Mouse (Mus musculus) gonadal fat pad, adult 2 months (tissue): Measurements from ENCODE around the gene Arl6ip4. TPM values are rescaled to one million over a fixed set of nuclear protein-coding genes. Genes with fewer than 3 reads are reported as not detected.
A peak's percentile ranks its signal among the peaks of the same experiment; 100 is the strongest.

Experiments
- DNase-seq: peaks from one replicate; pipeline ENCODE4 v3.0.0-alpha.2; 2012; ENCODE audit warnings: low read depth
- polyA plus RNA-seq: library from polyadenylated mRNA; depleted of rRNA; stranded (reverse); fragments of >200 nt; gene quantifications from 2 replicates; pipeline ENCODE4 v1.2.3, GENCODE M21; 2012; rRNA removed

Gene Arl6ip4
- polyA plus RNA-seq = 34.4 and 36.2 TPM in 2 replicates

DNA sequence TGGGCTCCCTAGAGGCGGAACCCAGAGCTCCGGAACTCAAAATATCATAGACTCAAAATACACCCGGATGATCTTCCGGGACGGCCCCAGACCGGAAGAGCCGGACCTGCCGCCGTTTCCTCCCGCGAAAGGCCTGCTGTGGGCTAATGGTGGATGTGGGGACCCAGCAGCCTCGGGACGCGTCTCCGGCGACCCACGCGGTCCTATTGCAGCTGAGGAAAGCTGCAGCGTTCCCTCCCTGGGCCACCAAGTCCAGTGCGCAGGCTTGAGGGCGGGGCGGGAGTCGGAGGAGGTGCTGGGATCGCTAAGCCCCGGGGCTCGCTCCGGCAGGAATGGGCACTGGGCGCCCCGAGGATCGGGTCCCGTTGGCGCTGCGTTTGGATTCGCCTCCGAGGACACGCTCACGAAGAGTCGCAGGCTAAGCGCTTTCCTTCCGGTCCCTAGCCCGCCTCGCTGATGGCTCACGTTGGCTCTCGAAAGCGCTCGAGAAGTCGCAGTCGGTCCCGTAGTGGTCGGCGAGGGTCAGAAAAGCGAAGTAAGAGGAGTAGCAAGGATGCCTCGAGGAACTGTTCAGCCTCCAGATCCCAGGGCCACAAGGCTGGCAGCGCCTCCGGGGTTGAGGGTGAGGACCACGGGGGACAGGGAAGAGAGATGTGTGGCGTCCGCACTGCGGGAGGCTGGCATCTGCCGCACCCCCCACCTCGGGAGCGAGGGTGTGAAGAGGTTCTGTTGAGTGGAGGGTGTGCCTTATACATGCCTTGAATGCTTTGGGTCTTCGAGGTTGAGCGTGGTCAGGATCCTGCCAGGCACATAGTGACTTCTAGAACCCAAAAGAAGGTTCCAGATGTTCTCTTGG lies at the start of gene Arl6ip4:
Gene Arl6ip4 (plus strand): TSS at position 100 of the 856 bp plus-strand sequence.
- DNase-seq = no peak

DNA sequence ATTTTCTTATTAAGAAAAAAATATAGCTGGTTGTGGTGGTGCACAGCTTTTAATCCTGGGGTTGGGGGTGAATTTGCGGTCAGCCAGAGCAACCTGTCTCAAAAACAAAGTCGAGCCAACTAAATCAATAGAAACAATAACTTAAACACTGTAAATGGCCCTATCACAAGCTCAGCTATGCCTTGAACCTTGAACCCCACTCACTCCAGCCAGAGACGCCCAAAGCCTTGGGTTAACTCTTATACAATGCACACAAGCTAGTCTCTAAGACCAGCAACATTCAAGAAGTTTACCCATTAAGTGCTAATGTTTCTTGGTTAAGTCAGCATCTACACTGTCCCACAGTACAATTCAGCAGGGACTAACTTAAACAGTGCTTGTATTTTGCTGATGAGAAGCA lies 46.2 kb upstream of the Arl6ip4 start:
- no peak for DNase-seq

DNA sequence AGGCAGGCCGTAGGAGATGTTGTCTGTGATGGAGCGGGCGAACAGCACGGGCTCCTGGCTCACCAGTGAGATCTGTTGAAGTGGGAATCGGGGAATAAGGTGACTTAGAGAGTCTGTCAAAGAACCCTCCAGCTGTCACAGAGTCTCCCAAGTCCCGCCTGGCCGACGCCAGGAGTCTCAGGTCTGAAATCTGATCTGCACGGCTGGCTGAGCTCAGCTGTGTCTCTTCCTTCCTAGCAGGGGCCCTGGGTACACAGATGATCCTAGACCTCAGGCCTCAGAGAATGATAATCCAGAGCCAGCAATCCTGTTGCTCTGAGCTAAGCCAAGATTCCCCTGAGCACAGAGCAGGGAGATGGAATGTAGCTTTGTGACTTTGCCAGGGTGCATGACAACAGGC lies 42.2 kb upstream of the Arl6ip4 start:
- no peak for DNase-seq

DNA sequence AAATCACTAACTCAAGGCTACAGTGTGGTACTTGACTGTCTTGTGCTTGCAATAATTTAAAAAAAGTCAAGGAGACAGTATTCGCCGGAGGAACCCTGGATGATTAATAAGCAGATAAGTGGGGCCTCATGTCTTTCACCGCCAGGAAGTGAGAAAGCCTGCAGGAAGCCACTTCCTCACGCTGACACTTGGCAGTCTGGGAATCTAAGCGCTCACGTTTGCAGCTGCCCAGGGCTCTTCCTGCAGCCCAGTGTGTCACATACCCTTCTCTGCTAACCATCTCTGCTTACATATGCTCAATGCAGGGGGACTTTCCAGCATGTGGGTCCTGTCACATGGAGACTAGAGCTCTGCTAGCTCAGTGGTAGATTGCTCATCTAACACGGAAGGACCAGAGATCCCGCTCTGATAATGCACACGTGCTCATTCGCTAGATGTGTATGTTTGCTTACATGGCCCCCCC lies 41.0 kb upstream of the Arl6ip4 start:
- DNase-seq = no peak

DNA sequence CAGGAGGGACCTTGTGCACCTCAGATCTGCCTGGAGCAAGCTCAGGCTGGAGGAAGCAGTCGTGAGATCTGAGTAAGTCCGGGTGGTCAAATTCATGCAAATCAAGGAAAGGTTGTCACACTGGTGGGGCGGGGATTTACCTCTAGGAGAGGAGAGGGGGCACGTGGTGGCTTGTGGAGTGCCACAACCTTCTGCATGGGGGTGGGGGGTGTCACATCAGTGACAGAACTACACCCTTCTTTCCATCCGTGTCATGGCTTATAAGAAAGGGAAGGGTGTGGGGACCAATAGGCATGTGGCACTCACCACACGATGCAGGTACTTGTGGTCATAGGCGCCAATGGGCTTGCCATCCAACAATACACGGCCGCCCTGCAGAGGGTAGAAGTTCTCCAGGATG lies 40.2 kb upstream of the Arl6ip4 start:
- DNase-seq = no peak

DNA sequence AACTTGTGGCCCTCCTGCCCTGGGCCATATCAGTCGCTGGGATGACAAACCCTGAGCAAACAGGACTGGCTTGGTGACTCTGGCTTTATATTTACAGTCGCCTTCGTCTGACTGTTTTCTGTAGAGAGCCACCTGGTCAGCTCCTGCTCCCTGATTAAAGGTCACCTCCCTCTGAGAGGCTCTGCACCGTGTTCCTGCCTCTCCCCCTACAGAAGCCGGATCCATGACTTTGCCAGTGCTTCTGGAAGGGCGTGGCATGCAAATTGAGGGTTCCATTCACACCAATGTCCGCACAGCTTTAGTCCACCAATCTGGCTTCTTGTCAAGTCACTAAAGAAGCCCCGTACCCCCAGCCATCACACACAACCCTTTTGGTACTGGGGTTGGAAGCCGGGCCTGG lies 39.3 kb upstream of the Arl6ip4 start:
- no peak for DNase-seq

DNA sequence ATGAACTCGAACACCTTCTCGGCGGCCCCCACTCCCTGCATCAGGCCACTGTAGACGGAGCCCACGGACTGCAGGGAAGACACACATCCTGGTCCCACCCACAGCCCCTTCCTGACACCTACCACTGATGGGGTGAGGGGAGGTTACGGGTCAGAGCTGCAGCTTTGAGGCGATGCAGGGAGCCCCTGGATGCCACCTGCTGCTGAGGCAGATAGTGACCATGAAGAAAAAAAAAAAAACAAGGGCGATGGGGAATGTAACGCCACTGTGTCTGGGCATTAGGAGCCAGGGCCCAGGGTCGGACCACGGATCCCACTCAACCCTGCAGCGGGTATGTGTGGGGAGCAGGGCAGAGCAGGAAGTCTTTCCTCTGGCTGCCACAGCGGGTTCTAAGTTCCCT lies 38.6 kb upstream of the Arl6ip4 start:
- no peak for DNase-seq

DNA sequence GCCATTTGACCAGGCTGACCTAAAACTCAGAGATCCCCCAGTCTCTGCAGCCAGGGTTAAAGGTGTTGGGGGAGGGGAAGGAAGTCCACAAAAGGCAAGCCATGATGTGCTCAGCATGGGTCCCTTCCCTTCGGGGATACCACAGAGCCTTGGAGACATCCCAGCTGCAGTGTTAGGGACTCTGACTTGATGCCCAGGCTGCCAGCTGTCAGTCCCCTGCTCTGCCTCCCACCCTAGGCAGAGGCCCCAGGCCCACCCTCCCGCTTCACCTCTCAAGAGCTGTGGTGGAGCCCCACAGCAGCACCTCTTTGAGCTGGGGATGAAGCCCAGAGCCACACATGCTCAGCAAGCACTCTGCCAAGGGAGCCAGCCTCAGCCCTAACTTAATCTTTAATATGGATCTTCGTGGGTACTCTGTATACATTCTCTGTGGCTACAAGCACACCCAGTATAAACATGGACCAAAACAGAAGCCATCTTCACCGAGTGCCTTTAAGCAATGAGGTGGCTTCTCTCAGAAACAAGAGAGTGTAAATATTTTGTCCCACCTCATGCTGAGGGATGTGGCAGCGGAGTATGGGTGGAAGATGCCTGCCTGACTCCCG lies 37.9 kb upstream of the Arl6ip4 start:
- no peak for DNase-seq

DNA sequence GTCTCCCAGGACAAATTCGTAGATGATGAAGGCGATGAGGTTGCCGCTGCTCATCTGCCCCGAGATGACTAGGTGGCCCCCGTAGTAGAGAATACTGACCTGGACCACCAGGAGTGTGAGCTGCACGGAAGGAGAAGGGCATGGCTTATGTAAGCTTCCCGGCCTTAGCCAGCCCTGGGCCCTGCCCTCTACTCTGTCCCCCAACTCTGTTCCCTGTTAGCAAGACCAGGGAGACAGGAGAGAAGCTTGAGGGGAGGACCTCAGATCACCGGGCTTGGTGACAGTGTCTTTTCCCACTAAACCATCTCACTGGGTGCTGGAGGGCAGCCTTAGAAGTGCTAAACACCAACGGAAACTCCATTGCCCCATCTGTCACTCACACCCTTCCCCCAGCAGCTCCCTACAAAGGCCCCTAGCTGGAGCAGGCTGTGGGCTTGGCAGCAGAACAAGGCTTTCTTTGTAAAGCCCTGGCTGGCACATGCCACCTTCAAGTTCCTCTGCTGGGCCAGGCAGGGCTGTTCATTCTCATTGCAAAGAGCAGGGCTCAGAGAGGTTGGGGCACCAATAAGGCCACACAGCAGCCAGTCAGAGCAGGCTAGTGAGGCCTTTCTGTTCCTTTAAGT lies 37.0 kb upstream of the Arl6ip4 start:
- no peak for DNase-seq

DNA sequence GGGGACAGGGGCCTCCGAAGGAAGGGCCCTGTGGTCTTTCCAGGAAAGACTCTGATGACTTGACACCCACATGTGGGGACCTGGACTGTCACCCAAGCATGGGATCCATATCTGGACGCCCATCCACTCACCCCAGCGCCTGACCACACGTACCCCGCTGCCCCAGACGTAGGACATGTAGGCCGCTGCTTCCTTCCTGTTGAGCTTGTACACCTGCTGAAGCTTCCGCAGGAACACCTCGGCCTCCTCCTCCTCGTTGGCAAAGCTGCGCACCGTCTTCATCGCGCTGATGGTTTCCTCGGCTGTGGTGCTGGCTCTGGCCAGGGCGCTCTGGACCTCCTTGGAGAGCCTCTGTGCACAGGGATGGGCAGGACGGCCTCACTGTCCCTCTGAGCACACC lies 36.0 kb upstream of the Arl6ip4 start:
- no peak for DNase-seq

DNA sequence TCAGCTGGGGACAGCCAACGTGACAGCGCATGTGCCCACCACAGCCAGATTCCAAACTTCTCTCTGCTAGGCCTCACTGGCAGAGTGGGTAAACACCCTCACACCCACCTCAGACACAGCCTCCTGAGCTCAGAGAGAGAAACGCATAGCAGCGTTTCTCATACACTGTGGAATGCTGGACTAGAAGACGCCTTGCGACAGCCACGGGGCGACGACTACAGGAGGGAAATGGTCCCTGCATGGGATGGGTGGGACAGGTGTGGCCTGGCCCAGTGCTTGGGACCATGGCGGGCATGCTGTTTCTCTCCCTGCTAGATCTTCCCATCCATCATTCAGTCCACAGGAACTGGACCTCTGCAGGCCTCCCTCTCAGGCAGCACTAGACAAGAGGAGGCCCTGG lies 33.4 kb upstream of the Arl6ip4 start:
- DNase-seq = no peak

DNA sequence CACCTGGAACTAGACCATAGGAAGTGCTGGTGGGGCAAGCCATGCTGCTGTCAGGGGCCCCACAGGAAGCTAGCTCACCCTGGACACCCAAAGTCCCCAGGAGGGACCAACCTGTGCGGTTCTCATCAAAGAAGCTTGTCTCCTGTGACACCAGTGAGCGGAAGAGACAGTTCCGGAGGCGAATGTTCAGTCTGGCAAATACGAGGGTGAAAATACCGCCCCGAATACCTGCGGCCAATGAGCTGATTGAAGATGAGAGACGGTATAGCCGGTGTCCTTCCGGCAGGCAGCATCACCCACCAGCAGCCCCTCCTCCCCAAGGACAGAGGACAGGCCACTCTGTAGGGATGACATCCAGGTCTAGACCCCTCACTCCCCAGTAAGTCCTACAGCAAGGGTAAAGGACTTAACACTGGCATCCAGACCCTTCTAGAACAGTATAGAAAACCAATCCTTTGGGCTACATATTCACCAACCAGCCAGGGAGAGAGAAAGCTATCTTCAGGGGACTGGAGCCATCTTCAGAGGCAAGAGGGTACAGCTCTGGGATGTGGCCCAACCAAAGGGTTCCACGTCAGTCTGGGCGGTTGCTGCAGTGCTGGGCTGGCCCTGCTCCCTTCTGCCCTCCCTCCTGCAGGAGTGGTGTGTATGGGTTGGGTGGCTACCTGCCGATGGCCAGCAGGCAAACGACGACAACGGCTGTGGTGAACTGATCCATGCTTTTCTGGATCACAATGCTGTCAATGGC lies 32.8 kb upstream of the Arl6ip4 start:
- no peak for DNase-seq

DNA sequence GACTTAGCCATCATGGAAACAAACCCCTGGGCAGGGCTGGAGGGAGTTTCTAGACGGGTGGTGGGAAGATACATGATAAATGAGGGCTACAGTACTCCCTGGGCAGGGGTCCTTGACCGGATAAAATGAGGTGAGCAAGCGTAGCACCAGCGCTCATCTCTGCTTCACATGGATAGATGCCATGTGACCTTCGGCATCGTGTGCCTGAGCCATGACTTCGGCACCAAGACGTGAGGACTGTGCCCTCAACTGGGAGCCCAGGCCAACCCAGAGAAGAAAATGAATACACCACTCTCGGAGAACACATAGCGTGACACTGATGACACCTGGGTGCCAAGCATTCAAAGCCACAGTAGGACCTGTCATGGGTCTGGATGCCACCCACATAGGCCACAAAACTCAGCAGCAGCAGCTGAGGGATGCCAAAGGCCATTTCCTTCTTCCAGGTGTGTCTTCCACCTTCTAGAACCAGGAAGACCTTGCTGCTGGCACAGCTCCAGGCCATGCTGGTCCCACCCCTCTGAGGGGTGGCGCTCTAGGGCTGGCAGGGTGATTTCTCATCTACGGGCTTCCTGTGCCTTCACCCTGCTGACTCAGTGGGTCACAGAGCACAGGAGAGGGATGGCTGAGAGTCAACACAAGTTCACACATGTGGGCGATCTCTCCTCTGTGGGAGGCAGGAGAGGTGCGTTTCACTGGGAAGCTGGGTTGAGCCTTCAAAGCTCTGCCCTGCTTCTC lies 31.9 kb upstream of the Arl6ip4 start:
- peak; percentile 57 for DNase-seq

DNA sequence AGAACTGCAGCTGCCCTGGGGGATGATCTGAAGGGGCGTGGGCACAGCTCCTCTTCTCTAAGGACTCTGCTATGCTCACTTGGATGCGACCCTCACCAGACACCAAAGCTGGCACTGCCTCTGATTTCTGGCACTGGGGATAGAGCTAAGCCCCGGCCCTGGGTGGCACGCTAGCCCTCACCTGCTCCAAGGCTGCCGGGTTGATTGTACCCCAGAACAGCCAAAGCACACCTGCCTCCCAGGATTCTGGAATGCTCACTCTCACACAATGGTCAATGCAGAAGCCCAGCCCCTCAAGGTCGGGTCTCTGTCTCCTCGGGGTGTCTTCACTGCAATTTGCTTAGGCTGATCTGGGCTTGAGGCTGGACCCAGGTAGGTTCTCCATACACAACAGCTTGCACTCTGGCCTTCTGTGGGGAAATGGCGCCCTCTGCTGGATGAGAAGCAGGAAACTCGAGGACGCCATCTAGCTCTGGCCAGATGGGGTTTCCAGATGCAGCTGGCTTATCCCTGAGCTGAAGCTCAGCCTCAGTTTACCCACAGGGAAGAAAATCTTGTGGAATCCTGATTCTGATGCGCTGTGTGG lies 31.2 kb upstream of the Arl6ip4 start:
- no peak for DNase-seq

DNA sequence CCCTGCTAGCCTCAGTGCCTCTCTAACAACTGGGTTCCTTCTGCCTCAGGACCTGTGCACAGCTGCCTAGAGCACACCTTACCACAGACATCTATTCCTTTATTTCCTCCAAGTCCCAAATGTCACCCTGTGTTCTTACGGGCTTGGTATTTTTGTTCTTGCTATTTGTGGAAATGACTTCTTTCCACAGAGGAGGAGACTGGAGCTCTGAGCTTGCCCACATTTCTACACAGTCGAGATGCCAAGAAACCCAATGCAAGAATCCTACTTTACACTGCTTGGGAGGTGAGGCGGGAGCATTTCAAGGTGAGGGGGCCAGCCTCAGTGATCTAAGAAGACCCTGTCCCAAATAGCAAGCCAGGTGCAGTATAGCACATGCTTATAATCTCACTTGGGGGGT lies 30.4 kb upstream of the Arl6ip4 start:
- DNase-seq = no peak

DNA sequence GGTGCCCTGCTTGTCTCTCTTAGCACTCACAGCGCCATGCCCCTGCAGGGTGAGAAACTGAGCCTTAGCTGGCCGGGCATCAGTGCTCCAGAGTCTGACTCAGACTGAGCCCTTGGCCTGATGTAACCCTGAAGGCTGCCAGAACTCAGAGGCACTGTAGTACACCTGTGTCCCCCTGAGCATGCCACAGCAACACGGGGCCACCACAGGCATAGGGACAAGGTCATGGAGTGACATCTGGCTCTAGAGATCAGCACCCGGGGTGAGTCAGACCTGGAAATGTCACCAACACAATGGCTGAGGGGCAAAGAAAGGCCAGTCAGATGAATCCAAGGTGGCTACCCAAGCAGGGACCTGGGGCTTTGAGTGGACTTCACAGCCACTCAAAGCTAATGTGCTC lies 29.0 kb upstream of the Arl6ip4 start:
- no peak for DNase-seq

DNA sequence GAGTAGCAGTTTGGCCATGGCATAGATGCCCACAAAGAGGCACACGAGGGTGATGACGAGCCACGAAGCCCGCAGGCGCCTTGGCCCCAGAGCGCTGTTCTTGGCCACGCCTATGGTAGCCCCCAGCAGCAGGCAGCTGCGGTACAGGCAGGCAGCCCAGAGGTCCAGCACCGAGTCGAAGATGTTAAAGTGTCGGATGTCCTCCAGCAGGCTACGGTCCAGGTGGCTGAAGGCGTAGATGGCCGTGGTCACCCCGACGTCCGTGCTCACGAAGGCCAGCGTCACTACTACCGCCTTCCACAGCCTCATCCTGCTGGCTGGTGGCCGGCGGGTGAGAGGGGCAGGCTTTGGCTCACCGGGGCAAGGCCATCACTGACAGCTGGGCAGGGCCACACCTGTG lies 26.0 kb upstream of the Arl6ip4 start:
- no peak for DNase-seq

DNA sequence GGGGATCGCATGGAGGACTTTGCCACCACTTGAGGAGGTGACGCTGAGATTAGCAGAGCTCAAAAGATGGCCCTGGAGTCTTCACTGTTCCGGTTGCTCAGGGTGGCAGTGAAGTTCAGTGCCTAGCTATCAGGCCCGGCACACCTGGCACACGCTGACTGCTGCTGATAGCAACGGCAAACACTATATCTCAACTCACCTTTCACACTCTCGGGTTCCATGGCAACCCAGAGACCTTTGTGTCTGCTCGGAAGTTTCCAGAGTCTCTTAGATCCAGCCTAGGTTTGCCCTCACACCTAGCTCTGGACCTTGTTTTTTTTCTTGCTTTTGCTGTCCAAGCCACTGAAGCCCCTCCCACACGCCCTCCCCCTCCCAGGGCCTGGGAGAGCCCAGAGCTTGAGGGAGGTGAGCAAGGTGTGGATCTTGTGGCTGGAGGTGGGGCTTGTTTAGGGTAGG lies 23.9 kb upstream of the Arl6ip4 start:
- no peak for DNase-seq

DNA sequence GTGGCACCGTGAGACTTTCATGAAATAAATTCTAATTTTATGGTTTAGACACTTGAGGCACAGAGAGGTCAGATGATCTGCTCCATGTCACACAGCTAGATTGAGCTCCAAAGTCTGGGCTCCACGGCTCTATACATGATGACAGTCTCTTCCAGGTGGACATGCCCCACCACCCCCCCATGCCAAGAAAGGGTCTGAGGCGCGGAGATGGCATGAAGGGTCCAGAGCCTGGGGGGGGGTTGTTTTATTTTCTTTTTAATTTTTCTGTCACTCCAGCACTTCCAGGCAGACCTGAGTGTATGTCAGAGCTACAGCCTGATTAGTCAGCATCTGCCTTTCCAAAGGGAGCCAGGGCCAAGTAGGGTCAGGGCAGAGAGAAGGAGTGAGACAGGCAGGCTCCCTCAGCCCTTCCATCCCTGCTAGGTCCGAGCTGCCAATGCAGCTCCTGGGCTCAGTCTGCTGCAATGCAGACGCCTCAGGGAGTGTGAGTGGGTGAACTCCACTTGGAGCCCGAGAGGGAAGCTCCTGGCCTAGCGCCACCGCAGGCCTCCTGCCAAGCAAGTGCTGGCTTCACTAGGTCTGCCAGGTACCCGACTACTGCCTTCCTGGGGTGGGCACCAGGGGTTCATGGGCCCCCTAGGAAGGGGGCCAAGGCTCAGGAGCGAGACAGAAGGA lies 22.6 kb upstream of the Arl6ip4 start:
- no peak for DNase-seq

DNA sequence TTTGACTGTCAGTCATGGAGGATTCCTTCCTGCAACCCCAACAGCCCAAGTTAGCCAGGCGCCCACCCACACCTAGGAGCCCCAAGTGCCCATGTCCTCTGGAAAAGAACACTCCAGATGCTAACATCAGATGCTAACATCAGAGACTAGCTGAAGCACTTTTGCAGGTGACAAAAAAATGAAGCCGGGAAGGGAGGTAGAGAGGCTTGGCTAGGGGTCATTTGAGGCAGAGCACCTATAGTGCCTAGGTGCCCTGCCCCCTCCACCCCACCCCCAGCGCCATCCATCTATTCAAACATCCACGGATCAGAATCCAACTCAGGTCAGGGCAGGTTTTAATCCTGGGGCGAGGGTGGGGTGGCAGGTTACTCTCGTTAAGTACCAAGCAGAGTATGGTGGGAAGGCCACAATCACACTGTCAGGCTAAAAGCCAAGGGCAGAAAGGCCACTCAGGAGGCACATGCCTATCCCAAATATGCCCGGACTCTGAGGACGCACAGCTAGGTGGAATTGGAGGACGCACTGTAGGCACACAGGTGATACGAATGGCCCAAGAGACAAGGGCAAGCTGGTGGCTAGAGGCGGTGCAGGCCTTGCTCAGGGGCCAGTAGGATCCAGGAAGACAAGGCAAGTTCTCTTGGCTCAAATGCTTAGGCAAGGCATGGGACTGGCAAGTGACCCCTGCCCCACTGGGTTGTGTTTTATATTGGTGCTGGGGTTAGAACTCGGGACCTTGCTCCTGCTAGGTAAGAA lies 21.9 kb upstream of the Arl6ip4 start:
- no peak for DNase-seq
